Mouse (Mus musculus) kidney, adult 9 months (tissue): ENCODE measurements around the gene Efr3b.

Experiments
- DNase-seq: peaks from one replicate; pipeline ENCODE4 v3.0.0; 2022

Efr3b gene

DNA sequence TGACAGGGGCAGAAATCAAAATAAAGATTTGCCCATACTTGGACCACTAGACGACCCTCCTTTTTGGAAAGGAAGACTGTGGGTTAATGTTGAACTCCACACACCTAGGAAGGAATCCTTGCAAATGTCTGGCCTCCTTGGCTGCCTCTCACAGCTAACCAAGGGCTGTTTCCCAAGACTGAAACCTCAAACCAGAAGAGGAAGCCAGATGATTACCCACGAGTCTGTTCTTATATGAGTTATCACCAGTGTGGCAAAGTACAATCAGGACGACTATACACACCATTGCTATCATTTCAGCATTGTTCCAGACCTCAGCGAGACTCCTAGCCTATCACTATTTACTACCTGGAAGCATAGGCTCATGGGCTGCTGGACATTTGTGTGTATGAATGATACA is 9.7 kb downstream of the Efr3b start:
- no peak for DNase-seq

GRCm38 (mm10) chr12:4028516-4028915 is 10.2 kb downstream of the Efr3b start:
- peak; percentile 17 for DNase-seq

DNA sequence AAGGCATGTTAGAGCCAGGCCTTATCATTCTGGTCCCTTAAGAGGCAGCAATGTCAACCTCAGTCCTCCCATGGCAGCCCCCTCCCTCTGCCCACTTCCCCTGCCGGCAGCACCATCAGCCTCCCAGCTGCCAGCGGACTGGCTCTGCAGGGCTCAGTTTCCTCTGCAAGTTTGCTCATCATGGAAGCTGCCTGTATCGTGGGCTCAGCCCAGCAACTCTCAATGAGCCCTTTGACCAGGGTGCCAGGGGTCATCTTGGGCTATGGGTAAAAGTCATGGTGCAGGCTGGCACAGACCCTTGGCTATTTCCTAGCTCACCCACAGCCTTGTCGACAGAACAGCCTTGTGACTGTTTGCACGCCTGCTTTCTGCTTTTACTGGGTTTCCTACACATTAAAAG is 14.4 kb downstream of the Efr3b start:
- no peak for DNase-seq

DNA sequence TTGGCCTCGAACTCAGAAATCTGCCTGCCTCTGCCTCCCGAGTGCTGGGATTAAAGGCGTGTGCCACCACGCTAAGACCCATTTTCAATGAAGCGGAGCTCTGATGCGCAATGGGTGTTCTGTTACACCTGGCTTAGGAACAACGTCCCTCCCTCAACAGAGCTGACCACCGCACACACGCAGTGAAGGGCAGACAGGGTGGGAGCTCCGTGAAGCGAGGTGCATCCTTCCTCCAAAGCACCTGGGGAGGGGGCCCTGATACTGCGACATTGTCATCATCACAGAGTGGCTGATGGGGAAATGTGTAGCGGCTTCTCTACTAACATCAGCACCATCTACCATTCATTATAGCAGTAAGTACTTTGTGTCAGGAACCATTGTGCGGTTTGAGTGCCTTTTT is 15.2 kb downstream of the Efr3b start:
- no peak for DNase-seq

- peak; percentile 60 for DNase-seq
These were observed 15.9 kb downstream of the Efr3b start for GRCm38 (mm10) chr12:4022845-4023244.

DNA sequence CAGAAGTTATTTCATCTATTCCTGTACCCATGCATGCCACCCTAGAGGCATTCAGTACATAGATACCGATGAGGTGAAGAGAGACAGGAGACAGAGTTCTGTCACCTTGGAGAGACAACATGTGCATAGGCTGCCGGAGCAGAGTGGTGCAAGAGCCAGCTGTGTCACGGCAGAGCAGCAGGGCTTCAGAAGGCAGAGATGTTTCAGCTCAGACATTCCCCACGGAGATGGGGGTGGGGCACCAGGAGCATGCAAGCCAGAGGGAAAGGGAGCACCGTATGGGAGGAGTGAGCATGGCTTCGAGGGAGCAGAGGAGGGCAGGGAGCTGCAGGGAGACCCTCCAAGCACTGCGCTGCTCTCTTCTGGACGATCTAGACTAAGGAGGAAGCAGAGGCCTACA is 18.2 kb downstream of the Efr3b start:
- DNase-seq = no peak

GRCm38 (mm10) chr12:4016321-4016720 is 22.4 kb downstream of the Efr3b start:
- no peak for DNase-seq

GRCm38 (mm10) chr12:4015741-4016140 is 23.0 kb downstream of the Efr3b start:
- DNase-seq = no peak

DNA sequence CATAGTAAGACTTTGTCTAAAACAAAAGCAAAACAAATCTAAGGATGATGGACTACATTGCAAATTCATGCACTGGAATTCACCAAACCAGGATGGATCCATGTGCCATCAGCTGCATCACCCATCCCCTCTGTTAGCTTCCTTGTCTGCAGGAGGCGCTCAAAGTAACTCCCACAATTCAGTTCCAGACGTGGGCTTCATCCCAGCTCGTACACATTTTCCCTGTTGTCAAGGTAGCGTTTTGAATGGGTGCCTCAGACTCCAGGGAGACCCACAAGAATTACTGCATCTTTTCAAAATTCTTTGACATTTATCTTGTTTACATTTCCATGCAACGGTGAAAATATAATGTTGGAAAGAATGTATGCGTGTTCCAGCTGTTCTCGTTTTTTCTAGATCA is 23.5 kb downstream of the Efr3b start:
- no peak for DNase-seq

DNA sequence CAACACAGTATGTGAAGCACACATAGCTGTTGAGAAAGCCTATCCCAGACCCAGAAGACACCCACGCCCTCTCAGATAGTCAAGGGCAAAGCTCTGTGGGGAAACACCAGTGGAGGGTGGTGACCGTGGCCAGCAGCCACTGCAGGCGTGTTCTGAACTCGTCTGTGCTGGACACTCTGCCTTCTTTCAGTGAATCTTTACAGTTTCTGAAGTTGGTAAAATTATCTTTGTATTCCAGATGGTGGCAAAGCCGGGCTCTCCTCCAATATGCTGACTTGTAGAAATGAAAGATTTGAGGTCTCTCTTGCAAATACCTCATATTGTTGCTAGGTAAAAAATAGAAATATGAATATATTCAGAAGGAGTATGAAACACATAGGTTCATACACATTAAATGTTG is 27.0 kb downstream of the Efr3b start:
- no peak for DNase-seq

- DNase-seq = no peak
These were observed 27.4 kb downstream of the Efr3b start for GRCm38 (mm10) chr12:4011301-4011700.

DNA sequence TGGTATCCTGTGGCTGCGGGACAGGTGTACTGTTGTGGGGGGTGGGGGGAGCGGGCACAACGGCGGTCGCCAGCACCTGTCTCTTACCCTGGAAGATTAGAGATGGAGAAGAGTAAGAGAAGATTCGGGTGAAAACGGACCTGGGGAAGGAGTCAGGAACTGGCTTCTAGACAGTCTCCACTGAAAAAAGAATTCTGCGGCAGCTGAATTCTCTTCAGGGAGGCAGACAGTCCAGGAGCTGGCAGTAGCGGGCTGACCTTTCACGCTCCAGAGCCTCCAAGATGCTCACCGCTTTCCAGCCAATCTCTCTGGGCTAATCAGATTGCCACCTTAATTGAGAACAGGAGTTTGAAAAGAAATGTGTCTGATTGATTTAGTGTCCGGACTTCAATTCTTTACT is 30.0 kb downstream of the Efr3b start:
- DNase-seq = no peak

GRCm38 (mm10) chr12:4007766-4008165 is 30.9 kb downstream of the Efr3b start:
- DNase-seq = no peak

GRCm38 (mm10) chr12:4007181-4007580 is 31.5 kb downstream of the Efr3b start:
- DNase-seq = no peak

DNA sequence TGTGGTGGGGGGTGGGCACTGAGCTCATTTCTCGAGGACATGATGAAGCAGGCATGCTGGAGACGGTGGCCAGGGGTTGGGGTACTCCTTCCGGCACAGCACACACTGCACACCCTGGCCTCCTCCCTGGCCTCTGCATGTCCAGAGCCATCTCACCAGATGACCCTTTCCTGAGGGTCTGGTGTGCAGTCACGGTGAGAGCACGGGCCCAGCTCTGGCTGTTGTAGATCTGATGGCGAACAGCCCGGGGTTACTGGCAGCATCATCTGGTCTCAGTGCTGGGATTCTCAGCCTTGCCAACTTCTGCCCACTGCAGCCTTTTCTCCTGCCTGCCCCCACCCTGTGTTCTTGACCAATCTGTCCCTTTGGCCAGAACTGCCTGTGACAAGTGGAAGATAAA is 32.6 kb downstream of the Efr3b start:
- no peak for DNase-seq

DNA sequence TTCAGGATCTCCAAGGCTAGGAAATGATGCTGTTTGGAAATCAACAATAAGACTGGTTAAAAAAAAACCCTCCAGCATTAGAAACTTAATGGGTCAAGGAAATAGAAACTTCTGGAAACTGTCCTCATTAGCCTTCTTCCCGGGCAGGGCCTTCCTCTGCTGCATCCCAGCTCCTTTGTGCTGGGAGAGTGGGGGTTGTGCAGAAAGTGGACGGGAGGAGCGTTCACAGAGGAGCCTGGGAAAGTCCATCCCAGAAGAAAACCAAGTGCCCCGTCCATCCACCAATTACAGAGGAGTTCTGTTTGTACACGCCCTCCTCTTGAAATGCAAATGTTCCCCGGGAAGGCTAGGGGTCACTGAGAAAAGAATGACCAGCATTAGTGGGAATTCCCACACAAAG is 34.1 kb downstream of the Efr3b start:
- peak; percentile 32 for DNase-seq

GRCm38 (mm10) chr12:4000406-4000805 is 38.3 kb downstream of the Efr3b start:
- no peak for DNase-seq

DNA sequence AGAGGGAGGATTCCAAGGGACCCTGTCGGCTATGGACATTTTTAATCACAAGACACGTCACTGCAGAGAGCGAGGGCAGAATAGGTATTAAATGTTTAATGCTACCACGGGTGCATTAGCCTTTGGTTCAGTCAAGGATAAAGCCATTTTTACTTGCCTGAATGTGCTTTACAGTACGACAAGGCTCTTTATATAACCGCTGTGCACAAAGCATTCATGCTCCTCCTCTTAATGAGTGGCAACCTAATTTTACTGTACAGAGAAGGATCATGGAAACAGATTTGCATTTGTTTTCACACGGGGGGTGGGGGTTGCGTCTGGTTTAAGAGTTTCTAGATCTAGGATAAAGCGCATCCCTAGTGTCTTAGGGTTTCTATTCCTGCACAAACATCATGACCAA is 42.0 kb downstream of the Efr3b start:
- DNase-seq = no peak

GRCm38 (mm10) chr12:3991047-3991446 is 47.7 kb downstream of the Efr3b start:
- DNase-seq = no peak

DNA sequence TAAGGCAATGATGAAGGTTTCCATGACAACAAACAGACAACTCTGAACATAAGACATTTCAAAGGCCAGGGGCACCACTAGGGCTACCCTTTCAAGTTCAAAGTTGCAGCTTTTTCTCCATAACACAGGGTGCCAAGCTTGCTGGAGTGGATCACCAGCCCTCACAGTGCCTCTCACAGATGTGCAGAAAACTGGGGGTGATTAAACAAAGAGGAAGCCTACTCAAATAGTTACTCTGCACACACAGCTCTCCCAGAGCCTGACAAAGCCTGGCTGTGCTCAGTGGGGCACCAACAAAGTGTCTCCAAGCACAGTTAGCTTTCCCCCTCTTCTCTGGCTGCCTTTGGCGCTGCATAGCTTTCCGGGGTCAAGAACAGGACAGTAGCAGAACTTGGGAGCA is 48.8 kb downstream of the Efr3b start:
- DNase-seq = no peak

GRCm38 (mm10) chr12:3984446-3984845 is 54.3 kb downstream of the Efr3b start:
- no peak for DNase-seq

GRCm38 (mm10) chr12:3983736-3984135 is 55.0 kb downstream of the Efr3b start:
- peak; percentile 81 for DNase-seq

DNA sequence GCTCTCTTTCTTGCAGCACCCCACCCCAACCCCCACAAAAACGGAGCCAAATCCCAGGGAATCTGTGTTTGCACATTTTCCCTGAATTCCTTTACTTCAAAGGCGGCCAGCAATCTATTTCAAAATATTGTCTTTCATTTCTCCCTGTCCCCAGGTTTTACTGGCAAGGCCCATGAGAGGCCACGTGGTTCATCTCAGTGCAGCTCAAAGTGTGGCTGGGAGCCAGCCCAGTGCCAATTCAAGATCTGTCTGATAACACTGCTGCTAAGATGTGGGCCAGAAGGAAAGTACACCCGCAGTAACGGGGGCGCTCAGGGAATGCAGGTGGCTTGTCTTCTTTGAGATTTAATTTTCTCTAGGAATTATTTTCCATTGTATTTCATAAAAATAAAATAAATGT is 56.5 kb downstream of the Efr3b start:
- peak; percentile 58 for DNase-seq

GRCm38 (mm10) chr12:3981350-3982131 is 57.2 kb downstream of the Efr3b start:
- DNase-seq = peak; percentile 84

GRCm38 (mm10) chr12:3980991-3981349 is 57.7 kb downstream of the Efr3b start:
- no peak for DNase-seq
